Mouse (Mus musculus): ENCODE results near the gene Htr1d. TPM values are rescaled to one million over a fixed set of nuclear protein-coding genes. Genes with fewer than 3 reads are reported as not detected.

Gene Htr1d
- polyA plus RNA-seq (2012; rRNA removed) (not detected in 2 replicates), polyA plus RNA-seq (2014; fragmentation: Nextera tagmentation; extraction: Ambion mirVana) (not detected in 2 replicates)

GRCm38 (mm10) chr4:136423224-136423623 lies at the start of gene Htr1d:
Htr1d (plus strand) TSS chr4:136423524.
- no peak for TF ChIP-seq EP300 (IDR thresholded peaks at IDR 0.05; ENCODE audit: low read depth)
- TF ChIP-seq CTCF (IDR thresholded peaks at IDR 0.05; ENCODE audit: low read depth): no peak
- no peak within 1 kb of the TSS for H3K27ac ChIP-seq
- no peaks in the 10 kb centered on the region for H3K36me3 ChIP-seq (replicated peaks; ENCODE audit: control insufficient read depth, insufficient read depth, low read depth)
- H3K4me3 ChIP-seq (ENCODE audit: insufficient read depth in 1 of 2, low read depth in 2 of 2, low read length in 2 of 2): peak within 1 kb of the TSS; percentile 4 to 30; a peak in 2 of 4 replicates
- no peak within 1 kb of the TSS for H3K9ac ChIP-seq (replicated peaks)
- DNase-seq (ENCODE audit: low read depth in 3 of 3, low spot score in 3 of 3) (no peak), ATAC-seq (ENCODE audit: insufficient read depth) (no peak)
- H3K27me3 ChIP-seq (ENCODE audit: control insufficient read depth, insufficient read depth, low read length): peaks cover 22% of the 10 kb centered on the region
- H3K4me1 ChIP-seq (replicated peaks; ENCODE audit: control insufficient read depth in 2 of 2, insufficient read depth in 2 of 2, low read length in 1 of 2): no peaks in the 10 kb centered on the region
- peak within 1 kb of the TSS; percentile 62 for H3K4me2 ChIP-seq (ENCODE audit: low read depth)
- WGBS (ENCODE audit: insufficient replicate concordance): 68% methylated on average over 9 of the region's 9 CpGs
- no peaks in the 10 kb centered on the region for H3K9me3 ChIP-seq (ENCODE audit: control insufficient read depth, low read length)

- no peaks in the 10 kb centered on the region for H3K27me3 ChIP-seq (ENCODE audit: control insufficient read depth, insufficient read depth, low read length)
- WGBS (ENCODE audit: insufficient replicate concordance): 69% methylated on average over 5 of the region's 5 CpGs
- ATAC-seq (ENCODE audit: insufficient read depth): no peak
- no peak overlapping the region for H3K27ac ChIP-seq
- no peak overlapping the region for H3K4me2 ChIP-seq (ENCODE audit: low read depth)
- no peaks in the 10 kb centered on the region for H3K36me3 ChIP-seq (replicated peaks; ENCODE audit: control insufficient read depth, insufficient read depth, low read depth)
- no peaks in the 10 kb centered on the region for H3K4me1 ChIP-seq (replicated peaks; ENCODE audit: control insufficient read depth in 2 of 2, insufficient read depth in 2 of 2, low read length in 1 of 2)
- DNase-seq (ENCODE audit: low read depth in 3 of 3, low spot score in 3 of 3): no peak
- TF ChIP-seq EP300 (IDR thresholded peaks at IDR 0.05; ENCODE audit: low read depth) (no peak), CTCF (IDR thresholded peaks at IDR 0.05; ENCODE audit: low read depth) (no peak)
- no peak overlapping the region for H3K4me3 ChIP-seq (ENCODE audit: insufficient read depth in 1 of 2, low read depth in 2 of 2, low read length in 2 of 2)
- H3K9ac ChIP-seq (replicated peaks): no peak overlapping the region
- H3K9me3 ChIP-seq (ENCODE audit: control insufficient read depth, low read length): no peaks in the 10 kb centered on the region
Measured at GRCm38 (mm10) chr4:136377001-136377400, 46.3 kb upstream of the Htr1d start.

- no peaks in the 10 kb centered on the region for H3K4me1 ChIP-seq (replicated peaks; ENCODE audit: control insufficient read depth in 2 of 2, insufficient read depth in 2 of 2, low read length in 1 of 2)
- ATAC-seq (ENCODE audit: insufficient read depth) (no peak), DNase-seq (ENCODE audit: low read depth in 3 of 3, low spot score in 3 of 3) (no peak)
- no peak overlapping the region for H3K27ac ChIP-seq
- TF ChIP-seq CTCF (IDR thresholded peaks at IDR 0.05; ENCODE audit: low read depth) (peak; percentile 57), EP300 (IDR thresholded peaks at IDR 0.05; ENCODE audit: low read depth) (no peak)
- no peak overlapping the region for H3K4me2 ChIP-seq (ENCODE audit: low read depth)
- no peaks in the 10 kb centered on the region for H3K27me3 ChIP-seq (ENCODE audit: control insufficient read depth, insufficient read depth, low read length)
- no peak overlapping the region for H3K9ac ChIP-seq (replicated peaks)
- 70% methylated on average over 5 of the region's 5 CpGs for WGBS (ENCODE audit: insufficient replicate concordance)
- H3K9me3 ChIP-seq (ENCODE audit: control insufficient read depth, low read length): no peaks in the 10 kb centered on the region
- H3K4me3 ChIP-seq (ENCODE audit: insufficient read depth in 1 of 2, low read depth in 2 of 2, low read length in 2 of 2): no peak overlapping the region
- H3K36me3 ChIP-seq (replicated peaks; ENCODE audit: control insufficient read depth, insufficient read depth, low read depth): no peaks in the 10 kb centered on the region
Measured at GRCm38 (mm10) chr4:136383052-136383451, 40.3 kb upstream of the Htr1d start.

- ATAC-seq (ENCODE audit: insufficient read depth): no peak
- 83% methylated on average over 6 of the region's 6 CpGs for WGBS (ENCODE audit: insufficient replicate concordance)
- DNase-seq (ENCODE audit: low read depth in 3 of 3, low spot score in 3 of 3): no peak
Measured at GRCm38 (mm10) chr4:136383839-136384238, 39.5 kb upstream of the Htr1d start.

GRCm38 (mm10) chr4:136387261-136387660 lies 36.1 kb upstream of the Htr1d start:
- no peaks in the 10 kb centered on the region for H3K9me3 ChIP-seq (ENCODE audit: control insufficient read depth, low read length)
- TF ChIP-seq CTCF (IDR thresholded peaks at IDR 0.05; ENCODE audit: low read depth): no peak
- TF ChIP-seq EP300 (IDR thresholded peaks at IDR 0.05; ENCODE audit: low read depth): no peak
- H3K9ac ChIP-seq (replicated peaks): no peak overlapping the region
- no peak for DNase-seq (ENCODE audit: low read depth in 3 of 3, low spot score in 3 of 3)
- WGBS (ENCODE audit: insufficient replicate concordance): 51% methylated on average over 11 of the region's 11 CpGs
- no peaks in the 10 kb centered on the region for H3K27me3 ChIP-seq (ENCODE audit: control insufficient read depth, insufficient read depth, low read length)
- no peak overlapping the region for H3K27ac ChIP-seq
- no peaks in the 10 kb centered on the region for H3K4me1 ChIP-seq (replicated peaks; ENCODE audit: control insufficient read depth in 2 of 2, insufficient read depth in 2 of 2, low read length in 1 of 2)
- H3K4me3 ChIP-seq (ENCODE audit: insufficient read depth in 1 of 2, low read depth in 2 of 2, low read length in 2 of 2): no peak overlapping the region
- H3K36me3 ChIP-seq (replicated peaks; ENCODE audit: control insufficient read depth, insufficient read depth, low read depth): no peaks in the 10 kb centered on the region
- ATAC-seq (ENCODE audit: insufficient read depth): no peak
- H3K4me2 ChIP-seq (ENCODE audit: low read depth): no peak overlapping the region

More at GRCm38 (mm10) chr4:136383839-136384238, 39.5 kb upstream of the Htr1d start:
- TF ChIP-seq CTCF (IDR thresholded peaks at IDR 0.05; ENCODE audit: low read depth): no peak
- no peak for TF ChIP-seq EP300 (IDR thresholded peaks at IDR 0.05; ENCODE audit: low read depth)
- Histone ChIP-seq H3K27ac (no peak overlapping the region), H3K27me3 (ENCODE audit: control insufficient read depth, insufficient read depth, low read length) (no peaks in the 10 kb centered on the region), H3K4me3 (ENCODE audit: insufficient read depth in 1 of 2, low read depth in 2 of 2, low read length in 2 of 2) (no peak overlapping the region), H3K36me3 (replicated peaks; ENCODE audit: control insufficient read depth, insufficient read depth, low read depth) (no peaks in the 10 kb centered on the region), H3K9me3 (ENCODE audit: control insufficient read depth, low read length) (no peaks in the 10 kb centered on the region), H3K4me2 (ENCODE audit: low read depth) (no peak overlapping the region), H3K9ac (replicated peaks) (no peak overlapping the region), H3K4me1 (replicated peaks; ENCODE audit: control insufficient read depth in 2 of 2, insufficient read depth in 2 of 2, low read length in 1 of 2) (no peaks in the 10 kb centered on the region)

Measured in liver, embryonic 14.5 days (tissue).